Mouse (Mus musculus) embryonic facial prominence, embryonic 14.5 days (tissue): ENCODE measurements around the gene Rbmxl1. TPM values are rescaled to one million over a fixed set of nuclear protein-coding genes. Genes with fewer than 3 reads are reported as not detected.

Experiments used
- ATAC-seq: fragments of 200-750 bp; cut with Nextera tagmentation; 2 replicates; pipeline ENCODE4 v1.8.0; 2017; ENCODE audit warnings: low read depth, moderate number of reproducible peaks, moderate TSS enrichment
- DNase-seq: peaks from one replicate; pipeline ENCODE4 v3.0.0-alpha.2; 2015; ENCODE audit warnings: low spot score
- H3K27ac ChIP-seq: fragments of 300-500 bp; sonication (generic); replicated peaks from 2 replicates; pipeline ENCODE4 v1.5.1; 2014; ENCODE audit warnings: low read depth, mild to moderate bottlenecking, low read length, moderate library complexity
- H3K27me3 ChIP-seq: fragments of 300-500 bp; sonication (generic); replicated peaks from 2 replicates; pipeline ENCODE4 v1.6.1; 2014; ENCODE audit warnings: low read length; ENCODE audit not compliant: control insufficient read depth, insufficient read depth
- H3K36me3 ChIP-seq: fragments of 300-500 bp; sonication (generic); 2 replicates; pipeline ENCODE4 v1.6.1; 2014; ENCODE audit warnings: low read length, mixed read lengths; ENCODE audit not compliant: control insufficient read depth, insufficient read depth
- H3K4me1 ChIP-seq: fragments of 300-500 bp; sonication (generic); 2 replicates; pipeline ENCODE4 v1.6.1; 2014; ENCODE audit warnings: antibody characterized with exemption, low read length; ENCODE audit not compliant: control insufficient read depth, insufficient read depth
- H3K4me2 ChIP-seq: fragments of 300-500 bp; sonication (generic); 2 replicates; pipeline ENCODE4 v1.6.1; 2014; ENCODE audit warnings: low read depth, mild to moderate bottlenecking, low read length, moderate library complexity, mixed read lengths
- H3K4me3 ChIP-seq: fragments of 300-500 bp; sonication (generic); 2 replicates; pipeline ENCODE4 v1.5.1; 2014; ENCODE audit warnings: low read depth, mild to moderate bottlenecking, low read length
- H3K9ac ChIP-seq: fragments of 300-500 bp; sonication (generic); 2 replicates; pipeline ENCODE4 v1.6.1; 2014; ENCODE audit warnings: low read depth, mild to moderate bottlenecking, low read length, moderate library complexity, mixed read lengths
- H3K9me3 ChIP-seq: fragments of 300-500 bp; sonication (generic); 2 replicates; pipeline ENCODE4 v1.6.1; 2016; ENCODE audit warnings: low read length; ENCODE audit not compliant: control insufficient read depth
- WGBS: fragments of 180-500 bp; shearing (Covaris S2); extraction: QIAGEN DNeasy Blood & Tissue Kit; methylation state at CpG from one replicate; pipeline ENCODE4 v1.1.7; 2014; 5-methylcytosine and 5-hydroxymethylcytosine counted together
- polyA plus RNA-seq: library from polyadenylated mRNA; unstranded; fragments of >200 nt; fragmentation: Nextera tagmentation; extraction: Ambion mirVana; gene quantifications from 2 replicates; pipeline ENCODE4 v1.2.1, GENCODE M21; 2014

Gene Rbmxl1
- polyA plus RNA-seq, 1 experiment from 2014 or later = 177 TPM

GRCm38 (mm10) chr8:78463941-78464340, 44.8 kb downstream of the Rbmxl1 start:
- Histone ChIP-seq H3K4me2 (no peak overlapping the region), H3K27ac (no peak overlapping the region), H3K9ac (no peak overlapping the region), H3K4me1 (no peaks in the 10 kb centered on the region), H3K36me3 (no peaks in the 10 kb centered on the region), H3K4me3 (no peak overlapping the region), H3K27me3 (no peaks in the 10 kb centered on the region), H3K9me3 (peaks cover 8% of the 10 kb centered on the region; the same call in 1 of the 2 replicates)
- ATAC-seq (no peak), DNase-seq (no peak)
- WGBS = 83% methylated on average over 2 of the region's 2 CpGs

GRCm38 (mm10) chr8:78456441-78456840, 52.3 kb downstream of the Rbmxl1 start:
- H3K36me3 ChIP-seq = no peaks in the 10 kb centered on the region

More at GRCm38 (mm10) chr8:78456441-78456840, 52.3 kb downstream of the Rbmxl1 start:
- no peaks in the 10 kb centered on the region for H3K4me1 ChIP-seq
- no peak for ATAC-seq
- H3K9ac ChIP-seq = no peak overlapping the region
- no peak overlapping the region for H3K27ac ChIP-seq
- H3K4me3 ChIP-seq = no peak overlapping the region
- no peaks in the 10 kb centered on the region for H3K27me3 ChIP-seq
- 83% methylated on average over 3 of the region's 3 CpGs for WGBS
- H3K4me2 ChIP-seq = no peak overlapping the region
- no peak for DNase-seq
- H3K9me3 ChIP-seq = no peaks in the 10 kb centered on the region

Other genes starting within 250 kb of the Rbmxl1 start
- gene Pou4f2, start 72.3 kb downstream of the Rbmxl1 start, polyA plus RNA-seq = 0.24 and 0.25 TPM in 2 replicates
- gene Slc10a7, start 448 bp upstream of the Rbmxl1 start, polyA plus RNA-seq = 13.6 and 14.4 TPM in 2 replicates